Mouse (Mus musculus) G1E (cell line): ENCODE results near the gene 4930544D05Rik.

Experiments
- CTCF ChIP-seq: IDR thresholded peaks from 2 replicates; pipeline ENCODE4 v1.5.1; 2012; ENCODE audit warnings: low read depth, low read length, inconsistent platforms, mixed read lengths
- GATA1 ChIP-seq: IDR thresholded peaks from 2 replicates; pipeline ENCODE4 v1.6.1; 2012; ENCODE audit warnings: borderline replicate concordance, low read length, inconsistent platforms, mixed read lengths
- GATA2 ChIP-seq: IDR thresholded peaks from 2 replicates; pipeline ENCODE4 v1.6.1; 2012; ENCODE audit warnings: low read depth, low read length, inconsistent platforms, borderline replicate concordance
- POLR2AphosphoS5 ChIP-seq: IDR thresholded peaks from 2 replicates; pipeline ENCODE4 v1.6.1; 2012; ENCODE audit warnings: low read depth, low read length, inconsistent platforms; ENCODE audit not compliant: insufficient replicate concordance
- TAL1 ChIP-seq: conservative IDR thresholded peaks from 2 replicates; pipeline ENCODE4 v1.6.1; 2012; ENCODE audit warnings: low read depth, low read length, inconsistent platforms, mixed read lengths

DNA sequence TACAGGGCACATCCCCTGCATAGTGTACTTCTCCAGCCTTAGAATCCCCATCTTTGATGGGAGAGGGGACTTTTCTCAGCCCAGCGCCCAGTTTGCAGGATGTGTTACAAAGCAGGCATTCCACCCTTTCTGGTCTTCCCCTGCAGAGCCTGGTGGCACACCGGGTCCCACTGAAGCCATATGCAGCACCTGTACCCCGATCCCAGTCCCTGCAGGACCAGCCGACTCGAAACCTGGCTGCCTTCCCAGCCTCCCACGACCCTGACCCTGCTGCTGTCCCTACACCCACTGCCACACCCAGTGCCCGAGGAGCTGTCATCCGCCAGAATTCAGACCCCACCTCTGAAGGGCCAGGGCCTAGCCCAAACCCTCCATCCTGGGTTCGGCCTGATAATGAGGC, 8.0 kb upstream of the 4930544D05Rik start:
- no peak for TF ChIP-seq CTCF
- no peak for TF ChIP-seq GATA1
- no peak for TF ChIP-seq TAL1
- no peak for TF ChIP-seq POLR2AphosphoS5
- TF ChIP-seq GATA2 = no peak
